Mouse (Mus musculus): ENCODE results near the gene Ddx10.
"Not testable (repeated sequence)": the region's sequence is repeated elsewhere in the genome, so short reads cannot be mapped to it uniquely, and the experiment has no call there.

Ddx10 gene

GRCm38 (mm10) chr9:53144266-53144665 lies 103.6 kb downstream of the Ddx10 start:
- peak; percentile 40 for DNase-seq (ENCODE audit: low spot score)

DNA sequence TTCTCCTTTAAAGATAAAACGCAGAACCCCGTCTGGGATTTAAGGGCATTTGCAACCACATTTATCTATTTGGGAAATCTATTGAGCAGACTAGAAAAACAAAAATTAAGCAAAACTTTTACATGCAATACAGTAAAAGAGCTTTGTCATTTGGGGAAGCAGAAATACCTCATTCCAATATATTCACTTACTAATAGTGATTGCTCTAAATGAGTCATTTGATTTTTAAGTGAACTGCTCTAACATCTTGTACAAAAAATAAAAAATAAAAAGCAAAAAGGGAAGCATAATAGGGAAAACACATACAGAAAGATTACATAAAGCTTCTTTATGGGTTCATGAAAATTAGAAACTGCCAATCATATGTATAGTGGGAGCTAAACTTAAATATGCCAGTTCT lies 104.3 kb downstream of the Ddx10 start:
- no peak for DNase-seq (ENCODE audit: low spot score)

DNA sequence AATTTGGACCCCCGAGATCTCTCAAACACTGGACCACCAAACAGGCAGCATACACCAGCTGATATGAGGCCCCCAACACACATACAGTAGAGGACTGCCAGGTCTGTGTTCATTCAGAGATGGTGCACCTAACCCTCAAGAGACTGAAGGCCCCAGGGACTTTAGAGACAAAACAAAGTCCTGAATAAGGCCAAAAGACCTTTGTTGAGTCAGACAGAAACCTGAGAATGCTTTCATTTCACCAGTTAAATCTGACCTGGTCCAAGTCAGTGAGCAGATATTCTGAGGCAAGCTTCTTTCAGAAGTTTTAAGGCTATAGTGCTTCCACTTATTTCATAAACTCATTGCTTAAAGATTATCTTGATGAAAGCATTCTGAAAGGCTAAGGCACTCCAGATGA lies 105.4 kb downstream of the Ddx10 start:
- DNase-seq (ENCODE audit: low spot score) = not testable (repeated sequence)

GRCm38 (mm10) chr9:53140610-53141165 lies 107.2 kb downstream of the Ddx10 start:
- DNase-seq (ENCODE audit: low spot score) = no peak

GRCm38 (mm10) chr9:53132826-53133225 lies 115.0 kb downstream of the Ddx10 start:
- no peak for DNase-seq (ENCODE audit: low spot score)

DNA sequence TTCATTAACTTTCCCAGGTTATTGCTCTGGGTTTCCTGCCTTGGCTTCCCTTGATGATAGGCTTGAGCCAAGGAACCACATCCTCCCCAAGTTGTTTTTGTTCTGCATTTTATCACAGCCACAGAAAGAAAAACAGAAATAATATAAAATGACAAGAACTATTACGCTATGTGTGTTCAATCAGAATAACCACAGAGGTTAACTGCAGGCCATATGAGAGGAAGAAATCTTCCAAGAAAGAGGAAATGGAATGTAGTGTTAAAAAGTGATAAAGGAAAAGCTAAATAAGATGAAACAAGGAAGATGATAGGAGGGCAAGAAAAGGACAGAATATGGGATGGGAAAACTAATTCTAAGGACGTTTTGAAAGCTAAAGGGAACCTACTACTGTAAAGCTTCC lies 117.4 kb downstream of the Ddx10 start:
- no peak for DNase-seq (ENCODE audit: low spot score)

GRCm38 (mm10) chr9:53101103-53101502 lies 146.8 kb downstream of the Ddx10 start:
- DNase-seq (ENCODE audit: low spot score) = no peak

DNA sequence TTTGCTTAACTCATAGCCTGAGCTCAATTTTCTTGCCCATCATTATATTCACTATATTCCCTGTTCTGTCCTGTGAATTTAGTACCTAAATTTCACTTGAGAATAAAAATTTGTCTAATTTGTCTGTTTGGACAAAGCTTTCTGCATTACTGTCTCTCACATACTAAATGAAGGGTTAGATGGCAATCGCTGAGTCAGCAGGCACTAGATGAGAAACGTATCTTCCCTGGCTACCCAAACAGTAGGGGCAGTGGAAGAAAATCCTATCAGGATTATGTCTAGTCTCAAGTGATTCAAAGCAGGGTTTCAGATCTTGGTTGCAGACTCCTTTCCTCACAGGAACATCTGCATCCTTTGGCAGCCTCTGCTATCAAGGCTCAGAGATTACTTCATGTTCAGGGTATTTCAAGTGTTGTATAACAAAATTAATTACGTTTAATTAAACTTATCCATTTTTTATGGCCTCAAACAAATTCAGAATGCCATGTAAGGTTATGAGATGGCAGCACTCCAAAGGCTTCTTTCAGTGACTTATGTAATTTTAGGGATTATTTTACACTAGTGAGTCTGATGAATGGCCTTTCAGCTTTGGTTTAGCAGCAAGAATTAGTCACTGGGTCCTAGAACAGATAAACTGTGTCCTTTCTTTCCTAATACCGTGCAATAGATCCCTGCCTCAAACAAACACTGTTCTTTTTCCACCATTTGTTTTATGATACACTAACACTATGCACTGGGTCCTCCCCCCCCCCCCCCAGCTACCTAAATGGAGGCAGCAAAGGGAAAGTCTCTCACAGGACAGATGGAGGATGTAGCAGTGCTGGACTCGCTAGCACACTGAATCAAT lies 152.3 kb downstream of the Ddx10 start:
- no peak for DNase-seq (ENCODE audit: low spot score)

GRCm38 (mm10) chr9:53094536-53094935 lies 153.3 kb downstream of the Ddx10 start:
- DNase-seq (ENCODE audit: low spot score) = peak; percentile 38

DNA sequence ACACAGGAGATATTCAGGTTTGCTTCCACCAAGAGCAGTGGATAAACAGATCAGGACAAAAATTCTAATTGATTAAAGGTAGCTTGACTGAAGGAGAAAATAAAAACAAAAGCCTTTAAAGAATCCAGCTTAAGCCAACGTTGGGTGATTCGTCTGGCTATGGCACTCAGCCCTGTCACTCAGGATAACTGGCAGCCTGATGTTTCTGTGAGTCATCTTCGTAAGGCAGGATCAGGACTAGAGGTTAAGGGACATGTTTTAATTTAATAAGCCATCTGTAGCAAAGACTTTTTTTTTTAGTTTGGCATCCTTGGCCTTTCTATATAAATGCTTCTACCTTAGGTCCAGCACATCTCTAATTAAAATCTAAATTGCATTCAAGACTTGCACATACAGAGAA lies 170.2 kb downstream of the Ddx10 start:
- DNase-seq (ENCODE audit: low spot score) = no peak

DNA sequence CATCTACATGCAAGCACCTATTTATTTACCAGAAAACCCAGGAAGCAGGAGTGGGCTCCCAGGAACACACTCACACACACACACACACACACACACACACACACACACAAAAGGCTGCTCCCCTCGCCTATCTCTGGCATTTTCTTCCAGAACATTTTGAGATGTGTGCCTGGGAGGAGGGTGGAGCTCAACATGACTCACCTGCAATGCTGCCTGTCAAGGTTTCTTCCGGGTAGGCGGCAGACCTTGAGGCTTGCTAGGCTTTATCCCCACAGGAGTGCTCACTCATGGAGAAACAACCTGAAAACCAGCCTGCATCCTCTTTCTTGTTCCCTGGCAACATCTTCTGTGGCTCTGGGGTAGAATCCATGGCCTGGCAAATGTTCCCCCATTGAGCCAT lies 171.9 kb downstream of the Ddx10 start:
- DNase-seq (ENCODE audit: low spot score) = no peak

DNA sequence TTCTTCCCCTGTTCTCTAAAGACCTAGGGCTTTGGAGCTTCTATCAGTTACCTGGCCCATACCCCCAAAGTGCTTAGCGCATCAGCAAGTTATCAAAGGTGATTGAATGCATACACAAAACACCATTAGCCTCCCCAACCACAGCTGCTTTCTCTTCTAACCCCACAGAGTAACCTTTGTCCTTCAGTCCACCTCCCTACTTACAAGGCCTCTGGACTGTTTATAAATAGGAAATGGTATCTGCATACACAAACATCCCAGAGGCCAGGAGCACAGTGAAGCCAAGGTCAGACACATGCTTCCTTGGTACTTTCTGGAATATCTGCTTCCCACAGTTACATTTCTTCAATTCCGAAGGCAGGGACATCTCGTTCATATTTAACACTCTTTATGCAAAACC lies 173.4 kb downstream of the Ddx10 start:
- no peak for DNase-seq (ENCODE audit: low spot score)

DNA sequence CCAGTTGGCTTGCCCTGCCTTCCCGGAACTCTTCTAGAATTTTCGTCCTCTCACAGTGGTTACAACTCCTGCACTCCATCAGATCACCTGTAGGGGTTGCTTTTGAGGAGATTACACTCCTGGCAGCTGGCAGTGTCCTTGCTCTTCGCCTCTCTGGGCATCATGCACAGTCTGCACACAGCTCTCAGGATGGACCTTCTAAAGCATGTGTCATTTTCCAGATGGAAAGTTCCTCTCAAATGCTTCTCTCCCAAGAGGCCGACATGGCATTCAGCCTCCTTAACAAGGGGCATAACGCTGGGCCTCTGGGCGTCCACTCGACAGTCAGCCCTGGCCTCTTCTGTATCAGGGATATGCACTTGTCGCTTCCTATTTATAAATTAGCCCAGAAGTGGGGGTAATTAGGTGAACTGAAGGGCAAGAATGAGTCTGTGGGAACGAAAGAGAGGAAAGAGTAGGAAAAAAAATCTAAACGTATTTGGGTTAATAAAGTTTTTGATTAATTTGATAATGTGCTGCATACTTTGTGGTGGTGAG lies 174.2 kb downstream of the Ddx10 start:
- DNase-seq (ENCODE audit: low spot score) = no peak

DNA sequence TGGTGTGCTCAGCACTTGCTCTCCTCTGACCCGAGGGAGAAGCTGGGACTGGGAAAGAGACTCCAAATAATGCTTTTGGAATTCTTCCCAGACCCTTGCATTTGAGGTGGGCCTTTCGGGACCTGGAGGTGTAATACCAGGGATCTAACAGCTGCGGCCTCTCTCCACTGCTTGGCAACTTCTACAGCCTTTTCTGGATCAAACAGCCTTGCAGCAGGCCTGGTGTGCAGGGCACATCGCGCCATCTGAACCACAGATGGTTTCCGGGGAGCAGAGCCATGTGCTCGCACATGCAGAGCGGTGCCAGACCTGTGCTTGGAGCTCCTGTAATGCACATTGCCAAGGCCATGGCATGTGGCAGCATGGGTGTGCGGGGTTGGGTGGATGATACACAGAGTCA lies 175.8 kb downstream of the Ddx10 start:
- DNase-seq (ENCODE audit: low spot score) = no peak

- DNase-seq (ENCODE audit: low spot score) = no peak
These were observed 176.9 kb downstream of the Ddx10 start for GRCm38 (mm10) chr9:53070875-53071524.

- DNase-seq (ENCODE audit: low spot score) = no peak
These were observed 179.7 kb downstream of the Ddx10 start for GRCm38 (mm10) chr9:53068166-53068565.

DNA sequence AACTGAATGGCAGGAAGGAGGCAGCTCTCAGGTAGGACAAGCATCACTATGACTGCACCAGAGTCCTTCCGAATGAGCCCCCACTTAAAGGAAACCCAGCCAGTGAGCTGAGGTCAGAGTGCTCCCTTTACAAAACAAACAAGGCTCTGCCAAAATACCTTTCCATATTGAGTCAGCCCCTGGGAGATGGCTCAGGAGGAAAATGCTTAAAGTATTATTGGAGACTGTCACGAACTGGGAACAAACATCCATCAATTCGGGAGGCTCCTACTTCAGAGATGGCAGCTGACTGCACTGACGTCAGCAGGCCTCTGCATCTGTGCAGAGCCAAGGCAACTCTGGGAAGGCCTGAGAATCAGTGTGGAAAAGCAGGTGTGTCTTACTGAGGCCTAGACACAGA lies 181.4 kb downstream of the Ddx10 start:
- DNase-seq (ENCODE audit: low spot score) = no peak

- no peak for DNase-seq (ENCODE audit: low spot score)
These were observed 182.8 kb downstream of the Ddx10 start for GRCm38 (mm10) chr9:53065028-53065427.

- DNase-seq (ENCODE audit: low spot score) = no peak
These were observed 183.3 kb downstream of the Ddx10 start for GRCm38 (mm10) chr9:53064531-53064930.

- DNase-seq (ENCODE audit: low spot score) = no peak
These were observed 192.5 kb downstream of the Ddx10 start for GRCm38 (mm10) chr9:53055306-53055705.

Measured in ovary, postnatal 36 days (tissue).